Mouse (Mus musculus) adrenal gland, postnatal 10 days (tissue): ENCODE data around the gene Mical2. TPM values are rescaled to one million over a fixed set of nuclear protein-coding genes. Genes with fewer than 3 reads are reported as not detected.

ENCODE experiments used
- DNase-seq: peaks from one replicate; pipeline ENCODE4 v3.0.0; 2021; ENCODE audit warnings: mixed read lengths
- long read RNA-seq, 2 experiments: library from polyadenylated mRNA; stranded (forward); transcript quantifications; one replicate each; pipeline ENCODE4 v2.0.0; 2021
- total RNA-seq, 2 experiments: library from RNA; stranded (reverse); gene quantifications; 2 replicates each; pipeline ENCODE4 v1.2.3; 2021

Mical2 gene
- 10 to 100 TPM; 17.4 to 22.7 TPM for total RNA-seq
- long read RNA-seq, experiment 1, full-length matches to known transcripts = 1 of 5 reads
- long read RNA-seq, experiment 1, partial matches to known transcripts = 2 of 5 reads
- long read RNA-seq, experiment 1, other reads (novel, unspliced or antisense) = 2 of 5 reads
- long read RNA-seq, experiment 2, partial matches to known transcripts = 1 of 2 reads
- long read RNA-seq, experiment 2, other reads (novel, unspliced or antisense) = 1 of 2 reads

- DNase-seq = peak; percentile 93
Measured at GRCm38 (mm10) chr7:112225615-112226262, at the start of gene Mical2. TSS of gene Mical2 (plus strand) at chr7:112225856.

- no peak for DNase-seq
Measured at GRCm38 (mm10) chr7:112176627-112177026, 49.0 kb upstream of the Mical2 start.

DNA sequence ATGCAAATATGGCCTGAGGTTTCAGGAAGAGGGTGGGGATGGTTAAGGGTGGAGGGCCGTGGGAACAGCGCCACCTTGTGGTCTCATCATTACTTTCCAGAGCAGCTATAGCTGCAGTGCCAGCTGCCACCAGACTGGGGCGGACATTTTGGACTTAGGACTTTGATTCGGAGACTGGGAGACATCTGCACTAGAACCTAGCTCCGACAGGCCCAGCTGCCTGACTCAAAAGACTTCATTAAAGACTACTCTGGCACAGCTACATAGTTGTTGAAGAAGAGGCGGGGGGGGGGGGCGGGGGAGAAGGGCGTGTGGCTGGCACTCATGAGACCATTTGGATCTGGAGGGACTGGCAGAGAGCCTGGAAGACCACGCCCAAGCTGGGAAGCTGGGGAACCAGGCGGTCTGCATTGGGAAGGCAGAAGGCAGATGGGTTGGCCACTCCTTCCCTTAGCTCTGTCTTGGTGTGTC is 45.4 kb upstream of the Mical2 start:
- peak; percentile 90 for DNase-seq

- DNase-seq = peak; percentile 93
Measured at GRCm38 (mm10) chr7:112183258-112183841, 42.3 kb upstream of the Mical2 start.

DNA sequence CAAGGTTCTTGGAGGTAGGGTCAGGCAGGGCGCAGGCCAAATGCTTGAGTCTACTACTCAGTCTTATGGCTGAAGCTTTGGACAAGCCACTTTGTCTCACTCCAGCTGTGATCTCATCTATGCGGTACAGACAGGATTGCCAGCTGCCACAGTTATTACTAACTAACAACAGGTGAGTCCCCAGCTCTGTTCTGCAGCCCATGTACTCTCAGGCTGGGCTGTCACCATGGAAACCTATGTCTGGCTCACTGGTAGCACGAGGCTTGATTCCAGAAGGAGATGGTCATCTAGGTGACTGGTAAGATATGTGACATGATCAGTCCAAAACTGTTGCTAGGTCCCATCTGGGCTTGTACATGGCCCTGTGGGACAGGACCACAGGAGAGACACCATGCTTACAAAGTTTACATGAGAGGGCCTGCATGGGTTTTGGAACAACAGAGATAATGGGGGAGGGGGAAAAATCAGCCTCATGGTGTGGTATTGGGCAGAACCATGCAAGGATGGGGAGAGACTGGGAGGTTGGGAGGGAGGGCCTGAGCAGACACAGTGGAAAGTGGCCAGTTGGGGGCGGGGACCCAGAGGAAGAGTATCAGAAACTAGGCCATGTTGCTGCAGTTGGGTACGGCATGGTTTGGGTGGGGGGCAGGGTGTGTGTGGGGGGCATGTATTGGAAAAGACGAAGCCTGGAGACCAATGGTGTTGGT is 41.0 kb upstream of the Mical2 start:
- DNase-seq = peak; percentile 36

- peak; percentile 78 for DNase-seq
Measured at GRCm38 (mm10) chr7:112185226-112185745, 40.4 kb upstream of the Mical2 start.

DNA sequence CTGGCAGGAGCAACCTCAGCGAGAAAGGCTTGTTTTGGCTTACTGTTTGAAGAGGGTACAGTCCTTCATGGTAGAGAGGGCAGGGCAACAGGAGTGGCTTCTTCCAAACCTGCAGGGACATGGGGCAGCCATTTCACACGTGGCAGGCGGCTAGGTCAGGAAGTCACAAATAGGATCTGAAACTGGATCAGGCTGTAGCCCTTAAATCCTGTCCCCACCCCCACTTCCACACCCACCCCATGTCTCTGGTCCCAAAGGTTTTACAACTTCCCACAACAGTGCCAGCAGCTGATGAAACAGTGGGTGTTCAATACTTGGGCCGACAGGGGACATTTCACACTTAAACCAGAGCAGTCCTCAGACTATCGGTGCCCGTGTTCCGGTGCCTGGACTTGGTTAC is 38.8 kb upstream of the Mical2 start:
- DNase-seq = no peak

DNA sequence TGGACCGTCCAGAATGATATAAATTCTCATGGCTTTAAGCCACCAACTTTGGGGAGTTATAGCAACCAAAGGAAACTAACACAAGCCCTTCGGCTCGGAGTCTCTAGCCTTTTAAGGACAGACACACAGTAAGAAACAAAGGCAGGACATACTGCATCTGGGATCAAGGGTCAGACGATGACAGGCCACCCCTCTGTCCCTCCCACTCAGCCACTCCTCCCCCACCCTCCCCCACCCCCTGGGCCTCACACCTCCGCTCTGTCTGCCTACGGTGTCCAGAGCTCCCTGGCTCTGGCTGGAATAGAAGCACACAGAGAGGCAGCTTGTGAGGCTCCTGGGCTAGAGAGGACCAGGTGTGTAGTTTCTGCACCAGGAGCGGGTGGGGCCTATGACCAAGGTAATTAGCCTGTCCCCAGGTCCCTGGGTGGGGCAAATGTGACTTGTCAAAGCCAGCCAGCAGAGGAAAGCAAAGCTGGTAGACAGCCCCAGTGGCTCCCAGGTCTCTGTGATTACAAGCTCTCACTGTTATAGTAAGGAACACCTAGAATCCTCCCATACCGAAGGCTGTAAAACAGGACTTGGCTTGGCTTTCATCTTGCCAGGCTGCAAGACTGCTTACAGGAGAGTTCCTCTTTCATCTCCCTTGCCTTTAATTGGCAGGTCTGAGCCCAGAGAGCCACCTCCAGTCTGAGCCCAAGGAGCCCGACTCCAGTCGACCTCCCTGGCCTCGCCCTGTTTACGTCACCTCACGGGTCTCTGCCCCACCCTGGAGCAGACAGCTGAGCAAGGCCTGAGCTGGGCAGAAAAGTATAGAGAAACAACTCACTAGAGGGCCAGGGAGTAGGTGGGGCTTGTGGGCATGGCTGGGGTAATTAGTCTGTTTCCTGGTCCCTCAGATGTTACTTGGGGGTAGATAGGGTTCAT is 37.9 kb upstream of the Mical2 start:
- no peak for DNase-seq

GRCm38 (mm10) chr7:112192237-112192636 is 33.4 kb upstream of the Mical2 start:
- peak; percentile 55 for DNase-seq

DNA sequence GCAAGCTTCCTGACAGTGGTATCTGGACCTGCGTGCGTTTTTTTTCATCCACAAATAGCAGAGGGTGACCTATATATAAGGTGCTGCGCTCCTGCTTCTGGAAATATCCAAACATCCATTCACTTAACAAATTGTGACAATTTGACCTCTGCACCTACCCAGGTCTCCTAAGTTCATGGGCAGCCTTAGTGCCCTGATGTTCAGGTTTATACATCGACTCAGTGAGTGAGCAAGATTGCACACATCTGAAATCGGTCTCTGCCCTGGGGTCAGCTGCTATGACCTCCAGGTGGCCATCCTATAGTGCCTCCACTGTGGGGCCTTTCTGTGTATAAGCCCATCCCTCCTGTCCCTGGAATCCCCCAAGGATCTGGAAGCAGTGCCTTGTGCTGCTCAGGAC is 32.9 kb upstream of the Mical2 start:
- no peak for DNase-seq

- no peak for DNase-seq
Measured at GRCm38 (mm10) chr7:112194286-112194685, 31.4 kb upstream of the Mical2 start.

DNA sequence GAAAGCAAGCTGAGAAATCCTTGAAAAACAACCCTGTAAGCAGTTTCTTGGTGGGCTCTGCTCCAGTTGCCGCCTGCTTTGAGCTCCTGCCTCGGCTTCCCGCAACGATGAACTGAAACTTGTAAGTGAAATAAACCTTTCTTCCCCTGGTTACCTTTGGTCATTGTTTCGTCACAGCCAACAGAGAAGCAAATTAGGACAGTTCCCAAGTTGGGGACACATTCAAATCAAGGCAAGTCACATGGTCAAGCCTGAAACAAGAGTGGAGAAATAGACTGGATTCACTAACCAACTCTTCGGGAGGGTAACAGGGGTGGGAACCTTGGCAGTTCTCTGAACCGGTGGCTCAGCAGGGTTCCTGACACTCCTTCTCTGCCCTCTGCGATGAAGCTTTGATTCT is 28.2 kb upstream of the Mical2 start:
- DNase-seq = no peak

- no peak for DNase-seq
Measured at GRCm38 (mm10) chr7:112199343-112199742, 26.3 kb upstream of the Mical2 start.

DNA sequence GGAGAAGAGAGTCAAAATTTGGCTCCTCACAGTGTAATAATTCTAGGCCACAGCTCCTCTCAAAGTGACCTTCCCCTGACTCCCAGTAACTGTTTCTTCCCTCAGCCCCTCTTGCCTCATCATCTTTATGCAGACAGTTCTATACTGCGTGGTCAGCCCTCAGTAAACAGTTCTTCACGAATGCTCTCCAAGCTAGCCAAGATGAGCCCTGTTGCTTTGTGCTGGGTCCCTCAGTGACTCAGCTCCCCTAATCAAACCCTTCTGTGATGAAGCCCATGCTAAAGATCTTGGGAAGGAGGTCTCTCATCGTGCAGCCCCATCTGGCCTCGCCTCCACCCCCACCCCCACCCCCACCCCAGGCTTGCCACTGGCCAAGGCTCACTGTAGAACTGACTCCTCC is 24.9 kb upstream of the Mical2 start:
- DNase-seq = no peak

DNA sequence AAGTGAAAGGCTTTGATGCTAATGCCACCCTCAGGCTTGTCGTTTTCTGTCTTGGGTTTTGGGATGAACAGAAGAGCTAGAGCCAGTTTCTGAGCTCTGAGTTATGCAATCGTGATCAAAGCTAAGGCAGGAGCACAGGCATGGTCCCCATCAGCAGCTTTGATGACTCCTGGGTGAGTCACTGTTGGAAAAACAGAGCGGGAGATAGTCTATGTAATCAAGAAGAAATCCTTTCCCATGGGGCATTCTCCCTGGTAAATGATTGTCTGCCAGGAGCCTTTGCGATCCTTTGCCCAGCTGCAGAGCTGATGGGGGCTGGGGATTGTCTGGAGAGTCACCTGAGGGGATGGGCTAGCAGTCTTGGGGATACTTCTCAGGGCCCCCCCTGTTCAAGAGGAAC is 23.5 kb upstream of the Mical2 start:
- DNase-seq = peak; percentile 45

- DNase-seq = no peak
Measured at GRCm38 (mm10) chr7:112202843-112203242, 22.8 kb upstream of the Mical2 start.

DNA sequence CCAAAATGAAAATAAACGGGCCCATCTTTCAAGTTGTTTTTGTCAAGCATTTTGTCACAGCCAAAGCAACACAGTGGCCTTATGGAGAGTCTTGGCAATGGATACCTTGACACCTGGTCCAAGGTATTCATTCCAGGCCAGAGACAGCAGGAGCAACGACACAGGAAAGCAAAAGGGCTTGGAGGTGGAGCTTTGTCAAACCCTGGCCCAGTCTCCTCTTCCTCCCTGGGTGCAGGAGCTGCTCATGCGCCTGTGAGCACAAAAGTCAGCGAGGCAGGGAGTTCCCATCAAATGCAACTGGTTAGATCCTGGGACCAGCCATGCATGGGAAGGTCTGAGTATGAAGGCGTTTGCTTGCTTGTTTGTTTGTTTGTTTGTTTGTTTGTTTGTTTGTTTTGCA is 21.7 kb upstream of the Mical2 start:
- DNase-seq = no peak

DNA sequence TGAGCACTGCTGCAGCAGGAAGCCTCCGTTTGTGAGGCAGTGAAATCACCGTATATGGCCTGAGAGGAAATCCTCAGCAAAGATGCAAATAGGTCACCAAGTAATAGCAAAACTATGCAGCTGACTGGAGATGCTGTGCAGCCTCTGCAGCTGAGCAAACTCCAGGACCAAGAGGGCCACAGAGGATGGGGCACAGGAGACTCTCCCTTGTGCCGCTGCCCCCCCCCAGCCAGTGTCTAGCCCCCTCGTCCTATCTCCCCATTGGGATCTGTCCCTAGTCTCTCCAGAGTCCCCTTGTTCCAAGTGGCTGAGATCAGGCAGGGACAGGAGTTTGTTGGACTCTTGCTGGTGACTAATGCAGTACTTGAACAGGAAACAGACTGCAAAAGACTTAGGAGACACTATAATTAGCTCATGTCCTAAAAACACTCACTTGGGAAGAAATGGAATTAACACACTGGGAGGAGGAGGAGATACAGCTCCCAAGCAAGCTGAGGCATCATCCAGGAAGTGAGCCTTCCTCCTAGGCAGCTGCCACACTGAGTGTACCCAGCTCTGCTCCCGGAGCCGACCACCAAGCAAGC is 21.2 kb upstream of the Mical2 start:
- DNase-seq = no peak

DNA sequence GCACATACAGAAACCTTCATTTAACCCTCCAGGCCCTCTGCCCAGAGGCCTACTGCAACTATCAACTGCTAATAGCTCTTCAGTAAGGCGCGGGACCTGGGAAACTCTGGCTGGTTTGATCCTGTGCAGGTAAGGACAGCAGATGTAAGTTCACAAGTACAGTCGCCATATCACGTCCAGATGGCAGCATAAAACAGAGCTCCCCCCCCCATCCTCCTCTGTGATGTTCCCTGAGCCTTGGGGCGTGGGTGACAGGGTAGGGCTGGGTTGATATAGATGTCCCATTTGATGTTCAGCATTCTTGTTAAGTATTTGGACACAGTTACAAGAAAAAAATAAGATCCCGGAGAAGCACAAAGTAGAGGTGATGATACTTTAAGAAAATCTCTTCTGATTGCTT is 20.1 kb upstream of the Mical2 start:
- DNase-seq = no peak

GRCm38 (mm10) chr7:112207717-112208116 is 17.9 kb upstream of the Mical2 start:
- no peak for DNase-seq
